Mouse (Mus musculus): ENCODE measurements around the gene Hist1h3h.
"Not testable (repeated sequence)": the region's sequence is repeated elsewhere in the genome, so short reads cannot be mapped to it uniquely, and the experiment has no call there.

DNA sequence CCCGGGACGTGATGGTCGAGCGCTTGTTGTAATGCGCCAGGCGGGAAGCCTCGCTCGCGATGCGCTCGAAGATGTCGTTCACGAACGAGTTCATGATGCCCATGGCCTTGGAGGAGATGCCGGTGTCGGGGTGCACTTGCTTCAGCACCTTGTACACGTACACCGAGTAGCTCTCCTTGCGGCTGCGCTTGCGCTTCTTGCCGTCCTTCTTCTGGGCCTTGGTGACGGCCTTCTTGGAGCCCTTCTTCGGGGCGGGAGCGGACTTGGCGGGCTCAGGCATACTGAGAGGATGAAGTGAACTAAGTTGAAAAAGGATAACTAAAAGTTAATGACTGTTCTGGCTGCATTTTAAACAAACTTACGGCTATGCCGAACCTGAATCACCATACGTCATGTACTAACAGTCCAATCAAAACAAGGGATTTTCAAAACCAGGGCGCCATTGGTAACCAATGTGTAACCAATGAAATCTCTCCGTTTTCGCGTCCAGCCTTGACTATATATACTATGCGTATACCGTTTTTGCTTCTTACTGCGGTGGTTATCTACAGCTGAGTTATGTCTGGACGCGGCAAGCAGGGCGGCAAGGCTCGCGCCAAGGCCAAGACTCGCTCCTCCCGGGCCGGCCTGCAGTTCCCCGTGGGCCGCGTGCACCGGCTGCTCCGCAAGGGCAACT, 1.5 kb upstream of the Hist1h3h start, which contains the start of the genes Hist1h2bl and Hist1h2ai:
- TF ChIP-seq CTCF (IDR thresholded peaks at IDR 0.05); EP300 (IDR thresholded peaks at IDR 0.05; ENCODE audit: insufficient read depth, low read depth, low read length): not testable (repeated sequence)
- TF ChIP-seq POLR2A (IDR thresholded peaks at IDR 0.05; ENCODE audit: insufficient read depth, low read depth, low read length), result peak; percentile 88
